ENCODE assay signal across 8 mouse cellular contexts in genomic region chr11:86992461-86992988, GRCm38 (mm10). TPM values are rescaled to one million over a fixed set of nuclear protein-coding genes. Genes with fewer than 3 reads are reported as not detected.
DNase-seq lines count a peak whose midpoint lies in the region; ATAC-seq lines count a peak whose summit lies in the region.

No protein-coding gene starts in this region.

- H3K4me2 ChIP-seq in heart, embryonic 13.5 days = peak overlapping the region; percentile 79
- H3K4me2 ChIP-seq in heart, embryonic 16.5 days (ENCODE audit: low read depth, low read length) = peak overlapping the region; percentile 75

- DNase-seq in heart, adult 11 months = no peak
- peak; percentile 19 for DNase-seq in Muller cell, postnatal 12 days (ENCODE audit: inconsistent ontology term)
- DNase-seq in midbrain, embryonic 10.5 days (ENCODE audit: low spot score) = no peak
- DNase-seq in right cerebral cortex, postnatal 10 days (ENCODE audit: low spot score in 2 of 2) = no peak
- DNase-seq in frontal cortex, adult 2 months (ENCODE audit: extremely low spot score in 1 of 2, low spot score in 1 of 2) = no peak
- DNase-seq in layer of hippocampus, postnatal 10 days (ENCODE audit: low spot score in 2 of 2) = no peak

- H3K36me3 ChIP-seq in heart, embryonic 13.5 days = peaks cover 13% of the 10 kb centered on the region
- H3K36me3 ChIP-seq in heart, embryonic 16.5 days (ENCODE audit: control insufficient read depth, insufficient read depth) = no peaks in the 10 kb centered on the region
- H3K36me3 ChIP-seq in midbrain, embryonic 10.5 days = no peaks in the 10 kb centered on the region

- no peaks in the 10 kb centered on the region for H3K9me3 ChIP-seq in heart, embryonic 13.5 days
- H3K9me3 ChIP-seq in heart, embryonic 16.5 days (replicated peaks; ENCODE audit: control insufficient read depth, low read length) = no peaks in the 10 kb centered on the region
- no peaks in the 10 kb centered on the region for H3K9me3 ChIP-seq in midbrain, embryonic 10.5 days (replicated peaks)

- H3K27me3 ChIP-seq in heart, embryonic 13.5 days (replicated peaks) = no peaks in the 10 kb centered on the region
- no peaks in the 10 kb centered on the region for H3K27me3 ChIP-seq in heart, embryonic 16.5 days (ENCODE audit: control insufficient read depth, insufficient read depth, low read length)
- peaks cover 14% of the 10 kb centered on the region for H3K27me3 ChIP-seq in midbrain, embryonic 10.5 days (ENCODE audit: low read depth, poor library complexity, severe bottlenecking)

- peak overlapping the region; percentile 92 for H3K4me3 ChIP-seq in heart, embryonic 13.5 days
- peak overlapping the region; percentile 97 for H3K4me3 ChIP-seq in heart, embryonic 16.5 days (ENCODE audit: low read length)
- H3K4me3 ChIP-seq in midbrain, embryonic 10.5 days = peak overlapping the region; percentile 96

- ATAC-seq in heart, embryonic 13.5 days (ENCODE audit: extremely low read depth, insufficient number of reproducible peaks, low FRiP score, low TSS enrichment) = no peak
- no peak for ATAC-seq in heart, embryonic 16.5 days (replicated peaks; ENCODE audit: extremely low read depth, insufficient read depth, low FRiP score)

- H3K4me1 ChIP-seq in heart, embryonic 13.5 days = peaks cover 71% of the 10 kb centered on the region
- peaks cover 51% of the 10 kb centered on the region for H3K4me1 ChIP-seq in heart, embryonic 16.5 days (ENCODE audit: control insufficient read depth, insufficient read depth, low read length)
- H3K4me1 ChIP-seq in midbrain, embryonic 10.5 days = peaks cover 75% of the 10 kb centered on the region

- WGBS in heart, embryonic 13.5 days = 1% methylated on average over 13 of the region's 13 CpGs
- 2% methylated on average over 13 of the region's 13 CpGs for WGBS in heart, embryonic 16.5 days
- 2% methylated on average over 13 of the region's 13 CpGs for WGBS in midbrain, embryonic 10.5 days

- H3K27ac ChIP-seq in heart, embryonic 13.5 days (replicated peaks) = peak overlapping the region; percentile 98
- peak overlapping the region; percentile 98 for H3K27ac ChIP-seq in heart, embryonic 16.5 days (ENCODE audit: low read length)
- H3K27ac ChIP-seq in midbrain, embryonic 10.5 days (replicated peaks) = peak overlapping the region; percentile 90

- peak overlapping the region; percentile 95 for H3K9ac ChIP-seq in heart, embryonic 13.5 days
- H3K9ac ChIP-seq in heart, embryonic 16.5 days (ENCODE audit: low read length) = peak overlapping the region; percentile 97

RNA-seq across cellular contexts. Expression of gene Ypel2, which starts 1.0 kb away (rescaled TPM):
- polyA plus RNA-seq in heart, embryonic 13.5 days (2015; fragmentation: Nextera tagmentation; extraction: Ambion mirVana) = 18.1 and 20.0 TPM in 2 replicates
- polyA plus RNA-seq in heart, embryonic 16.5 days (2015; fragmentation: Nextera tagmentation; extraction: Ambion mirVana) = 22.5 and 24.2 TPM in 2 replicates
- polyA plus RNA-seq in midbrain, embryonic 10.5 days (2016; fragmentation: Nextera tagmentation; extraction: Ambion mirVana) = 3.0 and 4.4 TPM in 2 replicates
- 32.6 and 34.9 TPM in 2 replicates for polyA plus RNA-seq in frontal cortex, adult 2 months (2012; rRNA removed)
- 1 to 10 TPM; 7.4 to 8.6 TPM for total RNA-seq in layer of hippocampus, postnatal 10 days (2021)
